Mouse (Mus musculus) small intestine, adult 2 months (tissue): ENCODE data around the gene Gnao1.

Source experiments
- CTCF ChIP-seq: fragments of 200-500 bp; IDR thresholded peaks from 2 replicates; pipeline ENCODE4 v1.5.1; 2012; ENCODE audit warnings: low read depth, mild to moderate bottlenecking, control low read depth, inconsistent platforms, low read length, moderate library complexity, mixed read lengths; ENCODE audit not compliant: insufficient replicate concordance, insufficient read length; ENCODE audit errors: extremely low read depth
- POLR2A ChIP-seq: fragments of 200-500 bp; IDR thresholded peaks from 2 replicates; pipeline ENCODE4 v1.6.1; 2012; ENCODE audit warnings: low read depth, mild to moderate bottlenecking, control low read depth, inconsistent platforms, low read length, moderate library complexity

- TF ChIP-seq POLR2A (no peak), CTCF (no peak)
Measured at GRCm38 (mm10) chr8:93976446-93977211, 166.9 kb downstream of the Gnao1 start.
